Mouse (Mus musculus) A20 (cell line): ENCODE data around the gene Lyrm7.
"Not testable (repeated sequence)": the region's sequence is repeated elsewhere in the genome, so short reads cannot be mapped to it uniquely, and the experiment has no call there.

Source experiments
- DNase-seq: peaks from one replicate; pipeline ENCODE4 v3.0.0-alpha.2; 2011; ENCODE audit warnings: low read depth, low spot score

The Lyrm7 gene

GRCm38 (mm10) chr11:54860256-54861038, at the start of gene Lyrm7:
TSS of gene Lyrm7 (minus strand) at chr11:54860916.
- peak; percentile 99 for DNase-seq

- no peak for DNase-seq
Measured at GRCm38 (mm10) chr11:54910081-54910665, 49.5 kb upstream of the Lyrm7 start.

- DNase-seq = no peak
Measured at GRCm38 (mm10) chr11:54909273-54909672, 48.6 kb upstream of the Lyrm7 start.

GRCm38 (mm10) chr11:54907259-54907658, 46.5 kb upstream of the Lyrm7 start:
- no peak for DNase-seq

- DNase-seq = no peak
Measured at GRCm38 (mm10) chr11:54906466-54906865, 45.8 kb upstream of the Lyrm7 start.

- DNase-seq = no peak
Measured at GRCm38 (mm10) chr11:54905931-54906330, 45.2 kb upstream of the Lyrm7 start.

- DNase-seq = no peak
Measured at GRCm38 (mm10) chr11:54905086-54905485, 44.4 kb upstream of the Lyrm7 start.

GRCm38 (mm10) chr11:54903940-54904706, 43.4 kb upstream of the Lyrm7 start:
- DNase-seq = no peak

GRCm38 (mm10) chr11:54903339-54903738, 42.6 kb upstream of the Lyrm7 start:
- no peak for DNase-seq

- DNase-seq = no peak
Measured at GRCm38 (mm10) chr11:54902333-54903323, 41.9 kb upstream of the Lyrm7 start, which contains the start of gene Gpx3. TSS of gene Gpx3 (plus strand) at chr11:54902453.

- DNase-seq = no peak
Measured at GRCm38 (mm10) chr11:54899657-54900056, 38.9 kb upstream of the Lyrm7 start.

GRCm38 (mm10) chr11:54897470-54897869, 36.8 kb upstream of the Lyrm7 start:
- no peak for DNase-seq

GRCm38 (mm10) chr11:54896646-54897045, 35.9 kb upstream of the Lyrm7 start:
- not testable (repeated sequence) for DNase-seq

- DNase-seq = no peak
Measured at GRCm38 (mm10) chr11:54894589-54894988, 33.9 kb upstream of the Lyrm7 start.

- no peak for DNase-seq
Measured at GRCm38 (mm10) chr11:54892091-54892490, 31.4 kb upstream of the Lyrm7 start.

GRCm38 (mm10) chr11:54891341-54891740, 30.6 kb upstream of the Lyrm7 start:
- no peak for DNase-seq

- no peak for DNase-seq
Measured at GRCm38 (mm10) chr11:54887927-54888326, 27.2 kb upstream of the Lyrm7 start.

GRCm38 (mm10) chr11:54885406-54885805, 24.7 kb upstream of the Lyrm7 start:
- DNase-seq = no peak

GRCm38 (mm10) chr11:54884937-54885336, 24.2 kb upstream of the Lyrm7 start:
- no peak for DNase-seq

- DNase-seq = peak; percentile 65
Measured at GRCm38 (mm10) chr11:54884197-54884828, 23.6 kb upstream of the Lyrm7 start.

- no peak for DNase-seq
Measured at GRCm38 (mm10) chr11:54882671-54883070, 22.0 kb upstream of the Lyrm7 start.
